Mouse (Mus musculus): ENCODE data around the gene Slbp.

GRCm38 (mm10) chr5:33611795-33612194 lies 40.6 kb downstream of the Slbp start:
- TF ChIP-seq CTCF (IDR thresholded peaks at IDR 0.05; ENCODE audit: extremely low read depth, insufficient read depth, insufficient read length, insufficient replicate concordance): no peak
- TF ChIP-seq POLR2A (IDR thresholded peaks at IDR 0.05; ENCODE audit: low read depth, low read length): no peak

Measured in spleen, adult 2 months (tissue).